Mouse (Mus musculus) lung, postnatal 0 days (tissue): Measurements from ENCODE around the gene Otof. TPM values are rescaled to one million over a fixed set of nuclear protein-coding genes. Genes with fewer than 3 reads are reported as not detected.

Source experiments
- ATAC-seq: fragments of 200-750 bp; cut with Nextera tagmentation; 2 replicates; pipeline ENCODE4 v1.8.0; 2017; ENCODE audit warnings: moderate library complexity
- DNase-seq: peaks from one replicate; pipeline ENCODE4 v3.0.0-alpha.2; 2016; ENCODE audit warnings: low spot score
- H3K27ac ChIP-seq: fragments of 300-500 bp; sonication (generic); 2 replicates; pipeline ENCODE4 v1.5.1; 2014; ENCODE audit warnings: antibody characterized with exemption, mild to moderate bottlenecking, low read length, mixed read lengths
- H3K27me3 ChIP-seq: fragments of 300-500 bp; sonication (generic); replicated peaks from 2 replicates; pipeline ENCODE4 v1.6.1; 2014; ENCODE audit warnings: low read length, mixed read lengths; ENCODE audit not compliant: insufficient read depth
- H3K36me3 ChIP-seq: fragments of 300-500 bp; sonication (generic); 2 replicates; pipeline ENCODE4 v1.6.1; 2014; ENCODE audit warnings: low read length, mixed read lengths; ENCODE audit not compliant: insufficient read depth
- H3K4me1 ChIP-seq: fragments of 300-500 bp; sonication (generic); 2 replicates; pipeline ENCODE4 v1.6.1; 2014; ENCODE audit warnings: antibody characterized with exemption, low read depth, low read length, mixed read lengths; ENCODE audit not compliant: insufficient read depth
- H3K4me2 ChIP-seq: fragments of 300-500 bp; sonication (generic); replicated peaks from 2 replicates; pipeline ENCODE4 v1.6.1; 2014; ENCODE audit warnings: low read depth, mild to moderate bottlenecking, low read length, moderate library complexity, mixed read lengths
- H3K4me3 ChIP-seq: fragments of 300-500 bp; sonication (generic); 2 replicates; pipeline ENCODE4 v1.5.1; 2014; ENCODE audit warnings: low read depth, low read length
- H3K9ac ChIP-seq: fragments of 300-500 bp; sonication (generic); replicated peaks from 2 replicates; pipeline ENCODE4 v1.6.1; 2014; ENCODE audit warnings: low read depth, mild to moderate bottlenecking
- H3K9me3 ChIP-seq: fragments of 300-500 bp; sonication (generic); 2 replicates; pipeline ENCODE4 v1.6.1; 2016; ENCODE audit warnings: low read length, mixed read lengths
- CTCF ChIP-seq: IDR thresholded peaks from 2 replicates; pipeline ENCODE4 v1.5.1; 2016; ENCODE audit warnings: antibody characterized with exemption, mild to moderate bottlenecking
- EP300 ChIP-seq: IDR thresholded peaks from 2 replicates; pipeline ENCODE4 v1.6.1; 2016; ENCODE audit warnings: antibody characterized with exemption, mild to moderate bottlenecking, control low read depth
- WGBS: fragments of 180-500 bp; shearing (Covaris S2); extraction: QIAGEN DNeasy Blood & Tissue Kit; methylation state at CpG from one replicate; pipeline ENCODE4 v1.1.7; 2014; 5-methylcytosine and 5-hydroxymethylcytosine counted together
- polyA plus RNA-seq: library from polyadenylated mRNA; unstranded; fragments of >200 nt; fragmentation: Nextera tagmentation; extraction: Ambion mirVana; gene quantifications from 2 replicates; pipeline ENCODE4 v1.2.1, GENCODE M21; 2015

The Otof gene
- polyA plus RNA-seq, 1 experiment from 2014 or later: 0.12 TPM

GRCm38 (mm10) chr5:30440308-30440906 lies 21.3 kb downstream of the Otof start:
- ATAC-seq: no peak

GRCm38 (mm10) chr5:30438931-30439330 lies 22.8 kb downstream of the Otof start:
- no peaks in the 10 kb centered on the region for H3K4me1 ChIP-seq
- no peaks in the 10 kb centered on the region for H3K27me3 ChIP-seq
- 25% methylated on average over 2 of the region's 2 CpGs for WGBS
- H3K27ac ChIP-seq: no peak overlapping the region
- H3K4me3 ChIP-seq: no peak overlapping the region
- no peak overlapping the region for H3K4me2 ChIP-seq
- DNase-seq (no peak), ATAC-seq (no peak)
- no peaks in the 10 kb centered on the region for H3K9me3 ChIP-seq
- H3K9ac ChIP-seq: no peak overlapping the region
- TF ChIP-seq EP300: no peak
- no peak for TF ChIP-seq CTCF
- no peaks in the 10 kb centered on the region for H3K36me3 ChIP-seq

More at GRCm38 (mm10) chr5:30440308-30440906, 21.3 kb downstream of the Otof start:
- Histone ChIP-seq H3K27me3 (no peaks in the 10 kb centered on the region), H3K9me3 (no peaks in the 10 kb centered on the region), H3K27ac (no peak overlapping the region), H3K4me1 (no peaks in the 10 kb centered on the region), H3K9ac (no peak overlapping the region), H3K36me3 (no peaks in the 10 kb centered on the region), H3K4me3 (no peak overlapping the region), H3K4me2 (no peak overlapping the region)
- no peak for DNase-seq
- 71% methylated on average over 8 of the region's 8 CpGs for WGBS
- no peak for TF ChIP-seq EP300
- TF ChIP-seq CTCF: no peak

GRCm38 (mm10) chr5:30427406-30427805 lies 34.3 kb downstream of the Otof start:
- no peaks in the 10 kb centered on the region for H3K36me3 ChIP-seq
- no peak for DNase-seq

GRCm38 (mm10) chr5:30423572-30424244 lies 38.0 kb downstream of the Otof start:
- DNase-seq (peak; percentile 86), ATAC-seq (peak; percentile 81)
- TF ChIP-seq CTCF (peak; percentile 83), EP300 (no peak)
- no peaks in the 10 kb centered on the region for H3K9me3 ChIP-seq
- no peak overlapping the region for H3K4me2 ChIP-seq
- no peaks in the 10 kb centered on the region for H3K4me1 ChIP-seq
- no peak overlapping the region for H3K27ac ChIP-seq
- no peak overlapping the region for H3K9ac ChIP-seq
- H3K27me3 ChIP-seq: no peaks in the 10 kb centered on the region
- H3K36me3 ChIP-seq: no peaks in the 10 kb centered on the region
- no peak overlapping the region for H3K4me3 ChIP-seq
- 17% methylated on average over 8 of the region's 8 CpGs for WGBS

More at GRCm38 (mm10) chr5:30427406-30427805, 34.3 kb downstream of the Otof start:
- WGBS: 69% methylated on average over 6 of the region's 6 CpGs
- Histone ChIP-seq H3K27me3 (no peaks in the 10 kb centered on the region), H3K9me3 (no peaks in the 10 kb centered on the region), H3K4me2 (no peak overlapping the region), H3K4me3 (no peak overlapping the region), H3K9ac (no peak overlapping the region), H3K4me1 (no peaks in the 10 kb centered on the region), H3K27ac (no peak overlapping the region)
- TF ChIP-seq CTCF (no peak), EP300 (no peak)
- no peak for ATAC-seq

GRCm38 (mm10) chr5:30423121-30423520 lies 38.6 kb downstream of the Otof start:
- no peak overlapping the region for H3K9ac ChIP-seq
- H3K4me2 ChIP-seq: no peak overlapping the region
- no peak for TF ChIP-seq CTCF
- no peak for TF ChIP-seq EP300
- no peaks in the 10 kb centered on the region for H3K9me3 ChIP-seq
- DNase-seq (no peak), ATAC-seq (no peak)
- H3K27ac ChIP-seq: no peak overlapping the region
- H3K36me3 ChIP-seq: no peaks in the 10 kb centered on the region
- no peaks in the 10 kb centered on the region for H3K27me3 ChIP-seq
- H3K4me1 ChIP-seq: no peaks in the 10 kb centered on the region
- H3K4me3 ChIP-seq: no peak overlapping the region
- 73% methylated on average over 4 of the region's 4 CpGs for WGBS

GRCm38 (mm10) chr5:30416665-30417064 lies 45.1 kb downstream of the Otof start:
- no peaks in the 10 kb centered on the region for H3K27me3 ChIP-seq
- DNase-seq (no peak), ATAC-seq (no peak)
- H3K9ac ChIP-seq: no peak overlapping the region
- TF ChIP-seq CTCF (no peak), EP300 (no peak)
- H3K4me2 ChIP-seq: no peak overlapping the region
- no peaks in the 10 kb centered on the region for H3K9me3 ChIP-seq
- H3K4me3 ChIP-seq: no peak overlapping the region
- no peaks in the 10 kb centered on the region for H3K4me1 ChIP-seq
- no peak overlapping the region for H3K27ac ChIP-seq
- H3K36me3 ChIP-seq: no peaks in the 10 kb centered on the region
- WGBS: 71% methylated on average over 5 of the region's 5 CpGs
